Mouse (Mus musculus) intestine, embryonic 14.5 days (tissue): Measurements from ENCODE around the gene Mgat4b. TPM values are rescaled to one million over a fixed set of nuclear protein-coding genes. Genes with fewer than 3 reads are reported as not detected.

Source experiments
- ATAC-seq: fragments of 200-750 bp; cut with Nextera tagmentation; replicated peaks from 2 replicates; pipeline ENCODE4 v1.8.0; 2017; ENCODE audit warnings: low read depth, moderate number of reproducible peaks, moderate TSS enrichment, moderate library complexity; ENCODE audit not compliant: low FRiP score, low TSS enrichment
- DNase-seq: peaks from one replicate; pipeline ENCODE4 v3.0.0-alpha.2; 2018; ENCODE audit warnings: low spot score
- H3K27ac ChIP-seq: fragments of 300-500 bp; sonication (generic); 2 replicates; pipeline ENCODE4 v1.5.1; 2014; ENCODE audit warnings: low read depth, mild to moderate bottlenecking, control low read depth
- H3K27me3 ChIP-seq: fragments of 300-500 bp; sonication (generic); replicated peaks from 2 replicates; pipeline ENCODE4 v1.6.1; 2014; ENCODE audit warnings: low read length, control low read depth; ENCODE audit not compliant: control insufficient read depth, insufficient read depth
- H3K36me3 ChIP-seq: fragments of 300-500 bp; sonication (generic); 2 replicates; pipeline ENCODE4 v1.6.1; 2014; ENCODE audit warnings: low read length, control low read depth; ENCODE audit not compliant: control insufficient read depth, insufficient read depth
- H3K4me1 ChIP-seq: fragments of 300-500 bp; sonication (generic); replicated peaks from 2 replicates; pipeline ENCODE4 v1.6.1; 2014; ENCODE audit warnings: low read length, control low read depth, mixed read lengths; ENCODE audit not compliant: control insufficient read depth, insufficient read depth
- H3K4me2 ChIP-seq: fragments of 300-500 bp; sonication (generic); 2 replicates; pipeline ENCODE4 v1.6.1; 2014; ENCODE audit warnings: low read length
- H3K4me3 ChIP-seq: fragments of 300-500 bp; sonication (generic); 2 replicates; pipeline ENCODE4 v1.5.1; 2014; ENCODE audit warnings: low read depth, low read length, control low read depth, mixed read lengths
- H3K9ac ChIP-seq: fragments of 300-500 bp; sonication (generic); 2 replicates; pipeline ENCODE4 v1.6.1; 2014; ENCODE audit warnings: mild to moderate bottlenecking, low read length
- H3K9me3 ChIP-seq: fragments of 300-500 bp; sonication (generic); 2 replicates; pipeline ENCODE4 v1.6.1; 2016; ENCODE audit warnings: low read length, control low read depth; ENCODE audit not compliant: control insufficient read depth
- WGBS: fragments of 180-500 bp; shearing (Covaris S2); extraction: QIAGEN DNeasy Blood & Tissue Kit; methylation state at CpG from one replicate; pipeline ENCODE4 v1.1.7; 2014; 5-methylcytosine and 5-hydroxymethylcytosine counted together
- polyA plus RNA-seq: library from polyadenylated mRNA; unstranded; fragments of >200 nt; fragmentation: Nextera tagmentation; extraction: Ambion mirVana; gene quantifications from 2 replicates; pipeline ENCODE4 v1.2.1, GENCODE M21; 2014

Mgat4b gene
- polyA plus RNA-seq, 1 experiment from 2014 or later: 24.4 TPM

DNA sequence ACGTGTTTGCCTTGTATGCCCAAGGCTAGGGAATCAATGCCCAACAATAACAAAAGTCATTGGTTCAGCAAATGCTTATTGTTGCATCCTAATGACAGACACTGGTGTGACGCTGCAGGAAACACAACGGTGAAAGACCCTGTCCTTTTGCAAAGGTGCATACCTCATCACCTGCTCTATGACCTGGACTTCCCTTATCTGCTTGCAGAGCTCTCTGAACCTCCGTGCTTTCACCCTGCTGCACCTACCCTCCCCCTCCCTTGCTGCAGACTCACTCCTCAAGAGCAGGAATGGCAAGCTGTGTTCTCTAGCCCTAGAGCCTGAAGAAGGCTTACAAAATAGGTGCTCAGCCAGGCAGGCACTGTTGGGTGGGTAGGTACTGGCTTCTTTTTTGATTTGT is 15.9 kb upstream of the Mgat4b start:
- Histone ChIP-seq H3K9me3 (no peaks in the 10 kb centered on the region), H3K4me1 (no peaks in the 10 kb centered on the region), H3K4me3 (no peak overlapping the region), H3K9ac (no peak overlapping the region), H3K4me2 (no peak overlapping the region), H3K27me3 (no peaks in the 10 kb centered on the region), H3K27ac (no peak overlapping the region), H3K36me3 (peaks cover 21% of the 10 kb centered on the region)
- 72% methylated on average over 4 of the region's 4 CpGs for WGBS
- DNase-seq (no peak), ATAC-seq (no peak)

DNA sequence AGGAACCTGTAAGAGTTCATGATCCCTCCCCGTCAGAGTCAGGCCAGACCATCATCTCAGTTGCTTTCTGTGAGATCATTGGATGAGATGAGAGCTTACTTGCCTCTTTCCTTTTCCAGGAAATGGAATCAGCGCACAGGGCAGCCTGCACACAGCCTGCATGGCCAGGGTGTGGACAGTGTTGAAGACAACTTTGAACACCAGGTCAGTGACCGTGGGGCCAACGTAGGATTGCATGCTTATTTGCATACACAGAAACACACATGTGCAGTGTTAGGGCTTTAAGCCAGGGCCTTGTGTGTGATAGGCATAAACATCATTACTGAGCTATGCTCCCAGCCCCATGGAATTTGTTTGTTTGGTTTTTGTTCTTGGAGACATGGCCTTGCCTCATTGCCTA is 13.2 kb upstream of the Mgat4b start:
- H3K4me1 ChIP-seq: no peaks in the 10 kb centered on the region
- WGBS: 87% methylated on average over 4 of the region's 4 CpGs
- ATAC-seq (no peak), DNase-seq (no peak)
- no peak overlapping the region for H3K4me2 ChIP-seq
- H3K27ac ChIP-seq: no peak overlapping the region
- no peak overlapping the region for H3K9ac ChIP-seq
- H3K27me3 ChIP-seq: no peaks in the 10 kb centered on the region
- H3K9me3 ChIP-seq: no peaks in the 10 kb centered on the region
- H3K36me3 ChIP-seq: peaks cover 48% of the 10 kb centered on the region
- no peak overlapping the region for H3K4me3 ChIP-seq

DNA sequence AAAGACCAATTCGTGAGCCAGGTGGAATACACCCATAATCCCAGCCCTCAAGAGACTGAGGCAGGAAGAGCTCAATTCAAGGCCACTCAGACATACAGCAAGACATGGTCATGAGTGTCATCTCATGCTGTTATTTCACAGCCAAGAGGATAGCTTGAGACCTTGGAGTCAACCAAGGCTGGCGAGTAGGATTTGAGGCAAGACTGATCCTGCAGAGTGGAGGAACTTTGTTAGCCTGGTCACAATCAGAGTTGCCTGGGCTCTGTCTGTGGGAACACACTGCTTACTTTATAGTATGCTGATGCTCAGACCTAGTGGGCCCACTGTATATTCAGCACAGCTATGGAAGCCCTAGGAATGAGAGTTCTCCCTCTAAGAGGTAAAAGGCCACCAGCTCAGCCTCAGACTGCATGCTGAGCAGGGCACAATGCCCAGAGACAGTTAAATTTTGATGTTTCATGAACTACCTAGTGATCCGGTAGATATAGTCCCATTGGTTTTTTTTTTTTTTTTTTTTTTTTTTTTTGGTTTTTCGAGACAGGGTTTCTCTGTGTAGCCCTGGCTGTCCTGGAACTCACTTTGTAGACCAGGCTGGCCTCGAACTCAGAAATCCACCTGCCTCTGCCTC is 12.4 kb upstream of the Mgat4b start:
- H3K4me3 ChIP-seq: no peak overlapping the region
- H3K36me3 ChIP-seq: peaks cover 57% of the 10 kb centered on the region
- no peaks in the 10 kb centered on the region for H3K9me3 ChIP-seq
- H3K9ac ChIP-seq: no peak overlapping the region
- H3K4me1 ChIP-seq: no peaks in the 10 kb centered on the region
- ATAC-seq (no peak), DNase-seq (no peak)
- 89% methylated on average over 3 of the region's 5 CpGs for WGBS
- no peak overlapping the region for H3K27ac ChIP-seq
- no peak overlapping the region for H3K4me2 ChIP-seq
- no peaks in the 10 kb centered on the region for H3K27me3 ChIP-seq

DNA sequence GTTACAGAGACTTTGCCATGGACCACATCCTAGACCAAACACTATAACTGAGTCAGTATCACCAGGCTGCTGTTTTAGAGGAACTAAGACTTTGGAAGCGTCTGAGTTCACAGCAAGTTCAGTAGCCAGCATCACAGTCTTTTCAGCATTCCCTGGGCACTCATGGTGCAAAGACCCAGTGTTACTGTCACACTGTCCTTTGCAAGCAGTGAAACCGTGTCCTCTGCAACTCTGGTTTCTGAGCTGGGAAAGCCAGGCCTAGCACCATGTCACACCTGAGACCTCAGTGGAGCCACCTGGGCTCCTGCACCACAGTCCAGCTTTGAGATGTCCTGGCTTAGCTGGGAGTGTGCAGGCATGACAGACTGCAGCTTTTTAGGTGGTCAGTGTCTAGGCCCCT is 11.8 kb upstream of the Mgat4b start:
- Histone ChIP-seq H3K27ac (no peak overlapping the region), H3K36me3 (peaks cover 62% of the 10 kb centered on the region), H3K9me3 (no peaks in the 10 kb centered on the region), H3K27me3 (no peaks in the 10 kb centered on the region), H3K4me2 (no peak overlapping the region), H3K4me1 (no peaks in the 10 kb centered on the region), H3K9ac (no peak overlapping the region), H3K4me3 (no peak overlapping the region)
- ATAC-seq: no peak
- 79% methylated on average over 2 of the region's 2 CpGs for WGBS
- no peak for DNase-seq

DNA sequence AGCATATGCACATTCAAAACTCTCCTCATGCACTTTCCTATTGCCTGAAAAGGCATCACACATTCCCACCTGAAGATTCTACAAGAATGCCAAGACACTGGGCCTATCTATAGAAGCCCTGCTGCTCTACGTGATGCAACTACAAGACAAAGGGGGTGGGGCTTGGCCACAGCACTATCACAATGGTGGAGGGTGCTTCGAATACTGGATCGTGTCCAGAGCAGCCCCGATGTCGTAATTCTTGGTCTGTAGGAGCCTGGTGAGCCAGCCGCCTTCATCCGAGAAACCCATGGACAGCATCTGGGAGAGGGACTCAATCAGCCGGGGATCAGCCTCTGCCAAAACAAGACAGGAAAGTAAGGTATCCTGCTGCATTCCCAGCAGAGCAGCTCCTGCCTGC is 10.1 kb upstream of the Mgat4b start:
- ATAC-seq (no peak), DNase-seq (no peak)
- H3K9me3 ChIP-seq: no peaks in the 10 kb centered on the region
- H3K4me2 ChIP-seq: no peak overlapping the region
- peaks cover 78% of the 10 kb centered on the region for H3K36me3 ChIP-seq
- H3K4me3 ChIP-seq: no peak overlapping the region
- 82% methylated on average over 8 of the region's 8 CpGs for WGBS
- no peaks in the 10 kb centered on the region for H3K27me3 ChIP-seq
- no peak overlapping the region for H3K9ac ChIP-seq
- no peak overlapping the region for H3K27ac ChIP-seq
- no peaks in the 10 kb centered on the region for H3K4me1 ChIP-seq

DNA sequence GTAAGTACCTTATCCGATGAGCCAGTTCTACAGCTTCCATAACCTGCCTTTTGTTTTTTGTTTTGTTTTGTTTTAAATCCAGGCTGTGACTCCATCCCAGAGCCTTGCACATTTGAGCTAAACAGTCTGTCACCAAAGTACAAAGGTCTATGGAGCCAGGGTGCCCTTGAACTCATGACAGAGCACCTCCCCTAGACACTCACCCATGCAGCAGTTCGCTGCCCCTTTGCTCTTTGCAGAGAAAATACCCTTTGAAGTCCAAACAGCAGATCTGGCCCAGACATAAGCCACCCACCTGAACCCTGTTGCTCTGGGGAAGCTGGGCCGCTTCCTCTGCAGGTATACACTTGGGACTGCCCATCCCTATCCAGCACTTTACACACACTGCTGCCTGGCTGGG is 9.1 kb upstream of the Mgat4b start:
- ATAC-seq (no peak), DNase-seq (no peak)
- Histone ChIP-seq H3K4me1 (no peaks in the 10 kb centered on the region), H3K36me3 (peaks cover 88% of the 10 kb centered on the region), H3K4me2 (no peak overlapping the region), H3K27me3 (no peaks in the 10 kb centered on the region), H3K9me3 (no peaks in the 10 kb centered on the region), H3K27ac (no peak overlapping the region), H3K9ac (no peak overlapping the region), H3K4me3 (no peak overlapping the region)
- 92% methylated on average over 3 of the region's 3 CpGs for WGBS

DNA sequence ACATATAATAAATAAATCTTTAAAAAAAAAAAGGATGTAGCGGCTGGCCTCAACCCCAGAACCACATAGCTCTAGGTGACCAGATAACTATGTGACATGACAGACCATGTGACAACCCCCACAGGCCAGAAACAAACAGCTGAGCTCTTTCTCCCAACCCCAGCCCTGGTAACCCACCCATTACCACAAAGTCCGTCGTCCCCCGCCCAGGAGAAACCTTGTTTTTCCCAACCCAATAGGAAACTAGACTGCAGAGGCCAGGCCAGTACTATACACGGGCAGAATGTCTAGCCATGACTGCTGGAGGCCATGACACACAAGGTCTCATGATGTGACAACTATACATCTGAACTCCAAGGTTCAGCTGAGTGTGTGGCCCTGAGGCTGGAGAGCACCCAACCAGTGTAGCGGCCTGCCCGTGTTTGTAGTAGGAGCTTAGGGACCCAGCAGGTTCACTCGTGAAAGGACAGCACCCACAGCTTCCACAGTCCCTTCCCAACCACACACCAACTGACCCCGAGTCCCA is 7.3 kb upstream of the Mgat4b start:
- H3K27me3 ChIP-seq: no peaks in the 10 kb centered on the region
- no peak overlapping the region for H3K9ac ChIP-seq
- peaks cover 90% of the 10 kb centered on the region for H3K36me3 ChIP-seq
- no peaks in the 10 kb centered on the region for H3K9me3 ChIP-seq
- DNase-seq (no peak), ATAC-seq (no peak)
- no peak overlapping the region for H3K4me2 ChIP-seq
- H3K27ac ChIP-seq: no peak overlapping the region
- H3K4me3 ChIP-seq: no peak overlapping the region
- 88% methylated on average over 9 of the region's 9 CpGs for WGBS
- H3K4me1 ChIP-seq: no peaks in the 10 kb centered on the region

DNA sequence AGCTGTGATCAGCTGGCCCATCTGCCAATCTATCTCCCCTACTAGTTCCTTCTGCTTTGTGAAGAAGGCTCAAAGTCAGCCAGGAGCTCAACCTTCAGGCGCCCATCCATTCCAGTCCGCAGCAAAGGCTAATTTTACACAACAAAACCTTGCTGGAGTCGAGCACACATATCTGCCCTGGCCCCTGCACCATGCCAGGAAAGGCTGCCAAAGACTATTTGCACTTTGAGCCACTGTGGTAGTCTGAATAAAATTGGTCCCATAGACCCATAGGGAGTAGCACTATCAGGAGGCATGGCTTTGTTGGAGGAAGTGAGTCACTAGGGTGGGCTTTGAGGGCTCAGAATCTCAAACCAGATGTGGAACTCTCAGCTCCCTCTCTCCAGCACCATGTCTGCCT is 5.3 kb upstream of the Mgat4b start:
- Histone ChIP-seq H3K36me3 (peaks cover 73% of the 10 kb centered on the region), H3K27me3 (no peaks in the 10 kb centered on the region), H3K27ac (no peak overlapping the region), H3K4me2 (no peak overlapping the region), H3K4me3 (no peak overlapping the region), H3K9me3 (no peaks in the 10 kb centered on the region), H3K9ac (no peak overlapping the region), H3K4me1 (peaks cover 5% of the 10 kb centered on the region; the same call in 1 of the 2 replicates)
- no peak for DNase-seq
- WGBS: 91% methylated on average over 3 of the region's 3 CpGs
- ATAC-seq: no peak

DNA sequence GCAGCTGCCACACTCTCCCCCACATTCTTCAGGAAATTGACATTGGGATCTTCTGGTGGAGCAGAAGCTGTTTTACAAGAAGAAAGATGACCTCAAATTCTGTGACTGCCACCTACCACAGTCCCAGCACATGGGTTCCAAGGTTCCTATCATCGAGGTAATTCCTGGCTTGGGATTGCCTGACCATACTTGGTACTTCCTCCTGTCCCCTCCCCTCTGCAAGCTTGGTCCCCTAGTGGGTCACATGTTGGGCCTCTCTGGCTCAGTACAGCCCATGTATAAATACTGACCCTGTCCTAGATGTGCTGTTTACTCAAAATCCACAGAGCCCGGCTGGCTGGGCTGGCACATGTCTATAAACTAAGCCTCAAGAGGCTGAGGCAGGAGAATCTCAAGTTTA is 4.7 kb upstream of the Mgat4b start:
- no peak overlapping the region for H3K9ac ChIP-seq
- DNase-seq: no peak
- no peak for ATAC-seq
- peaks cover 67% of the 10 kb centered on the region for H3K36me3 ChIP-seq
- H3K9me3 ChIP-seq: no peaks in the 10 kb centered on the region
- no peak overlapping the region for H3K4me3 ChIP-seq
- peaks cover 7% of the 10 kb centered on the region for H3K4me1 ChIP-seq
- H3K27me3 ChIP-seq: no peaks in the 10 kb centered on the region
- no peak overlapping the region for H3K4me2 ChIP-seq
- 83% methylated on average over 2 of the region's 2 CpGs for WGBS
- H3K27ac ChIP-seq: no peak overlapping the region
